Mouse (Mus musculus) spleen, adult 12 weeks (tissue): ENCODE data around the gene Flad1.

Experiments used
- DNase-seq: peaks from one replicate; pipeline ENCODE4 v3.0.0; 2022; ENCODE audit warnings: low spot score

Flad1 gene

DNA sequence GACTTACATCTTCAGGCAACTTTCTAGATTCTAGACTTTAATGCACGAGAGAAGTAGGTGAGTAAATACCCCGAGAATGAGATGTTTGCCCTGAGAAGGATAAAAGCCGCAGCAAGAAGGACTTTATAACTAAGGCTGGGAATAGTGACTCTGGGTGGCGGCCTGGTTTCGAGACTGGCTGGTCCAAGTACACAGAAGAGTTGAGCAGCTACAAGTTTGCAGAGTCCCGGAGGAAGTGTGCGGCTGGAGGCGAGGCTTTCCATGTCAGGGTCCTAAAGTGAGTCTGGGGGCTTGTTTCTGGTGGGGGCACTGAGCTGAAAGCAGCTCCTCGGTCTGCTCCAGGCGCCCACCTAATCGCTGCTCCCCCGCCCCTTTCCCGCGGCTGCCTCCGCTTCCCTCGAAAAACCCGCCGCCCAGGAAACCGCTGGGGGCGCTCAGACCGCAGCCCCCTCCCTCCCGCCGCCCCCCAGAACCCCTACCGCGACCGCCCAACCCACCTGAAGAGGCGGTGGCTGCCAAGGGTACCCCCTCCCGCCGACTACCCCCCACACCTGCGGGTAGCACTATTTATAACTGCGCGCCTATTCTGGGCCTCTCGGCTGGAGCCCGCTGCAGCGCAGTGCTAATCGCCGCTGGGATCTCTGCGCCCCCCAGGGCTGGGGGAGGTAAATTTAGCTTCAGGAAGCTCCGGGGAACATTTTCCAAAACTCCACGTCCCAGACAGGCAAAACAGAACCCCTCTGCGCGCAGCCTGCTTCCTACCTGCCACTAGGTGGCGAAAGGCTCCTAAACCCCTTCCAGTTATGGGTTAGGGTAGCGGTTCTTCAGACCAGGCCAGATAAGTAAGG, 15.6 kb downstream of the Flad1 start:
- DNase-seq: peak; percentile 55

DNA sequence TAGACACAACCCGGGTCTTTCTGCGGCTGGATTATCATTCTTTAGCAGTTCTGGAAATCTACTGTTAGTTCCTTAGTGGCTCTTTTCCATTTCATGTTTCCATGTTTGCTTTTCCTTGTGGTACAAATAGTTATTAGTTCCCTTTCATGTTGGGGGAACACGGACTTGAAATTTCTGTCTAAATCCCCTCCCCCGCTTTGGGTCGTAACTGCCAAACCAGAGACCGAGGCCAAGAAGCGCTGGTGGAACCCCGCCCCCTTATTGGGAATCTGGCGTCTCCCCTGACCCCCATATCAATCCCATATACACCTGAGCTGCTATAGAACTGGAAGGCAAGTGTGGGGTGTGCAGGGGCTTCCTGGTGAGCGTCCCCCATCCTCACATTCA, 16.3 kb downstream of the Flad1 start:
- DNase-seq: no peak

DNA sequence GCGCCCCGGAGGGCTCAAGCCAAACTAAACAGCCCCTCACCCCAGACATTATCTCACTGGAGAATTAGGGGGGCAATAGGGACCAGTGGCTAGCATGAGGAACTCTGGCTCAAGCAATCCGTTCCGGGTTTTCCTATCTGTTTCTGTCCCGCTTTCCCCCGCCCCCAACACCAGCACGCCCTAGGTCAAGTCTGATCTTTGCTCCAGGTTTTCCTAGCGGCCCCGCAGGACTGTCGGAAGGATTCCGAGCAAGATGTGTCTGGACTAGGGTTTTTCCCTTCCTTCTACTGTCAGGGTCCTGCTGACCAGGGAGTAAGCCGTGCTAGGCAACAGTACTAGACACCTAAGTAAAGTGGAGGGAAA, 16.8 kb downstream of the Flad1 start:
- DNase-seq: peak; percentile 54

DNA sequence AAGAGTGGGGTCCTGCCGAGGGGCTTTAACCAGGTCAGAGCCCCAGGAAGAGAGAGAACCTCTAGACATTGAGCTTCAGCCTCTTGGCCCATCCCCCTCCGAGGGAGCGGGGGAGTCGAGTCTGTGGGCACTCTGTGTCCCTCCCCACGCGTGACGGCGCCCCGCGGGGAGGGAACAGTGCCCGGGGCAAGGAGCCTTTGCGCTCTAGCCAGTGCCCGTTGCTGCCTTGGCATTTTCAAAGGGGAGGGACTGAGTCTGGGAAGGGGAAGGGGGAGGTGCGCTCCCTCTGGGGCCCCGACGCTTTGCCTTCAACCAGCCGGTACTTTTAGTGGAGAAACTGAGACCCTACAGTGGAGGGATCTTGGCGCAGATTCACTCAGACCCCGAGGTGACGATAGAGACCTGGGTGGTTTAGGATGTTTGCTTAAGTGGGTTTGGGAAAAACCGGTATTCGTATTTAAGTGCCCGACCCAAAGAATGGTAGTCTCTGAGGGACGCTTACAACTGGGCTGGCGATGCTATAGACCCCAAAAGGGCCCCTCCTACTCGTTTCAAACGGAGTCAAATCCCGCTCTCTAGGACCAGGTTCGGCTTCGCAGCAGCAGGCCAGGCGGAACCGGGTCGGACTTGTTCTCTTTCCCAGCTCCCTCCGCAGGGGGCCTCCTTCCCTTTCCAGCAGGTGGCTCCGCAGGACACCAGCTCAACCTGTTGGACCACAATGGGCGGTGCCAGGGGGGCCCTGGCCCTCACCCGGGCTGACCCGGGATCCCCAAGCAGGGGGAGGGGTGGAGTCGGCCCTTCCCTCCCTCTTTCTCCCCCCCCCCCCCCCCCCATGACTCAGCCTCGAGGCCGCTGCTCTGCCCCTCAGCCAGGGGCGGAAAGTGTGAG, 17.4 kb downstream of the Flad1 start, which contains the start of gene Zbtb7b:
Gene Zbtb7b (minus strand): TSS at position 771 of the 888 bp plus-strand sequence.
- DNase-seq: peak; percentile 46

DNA sequence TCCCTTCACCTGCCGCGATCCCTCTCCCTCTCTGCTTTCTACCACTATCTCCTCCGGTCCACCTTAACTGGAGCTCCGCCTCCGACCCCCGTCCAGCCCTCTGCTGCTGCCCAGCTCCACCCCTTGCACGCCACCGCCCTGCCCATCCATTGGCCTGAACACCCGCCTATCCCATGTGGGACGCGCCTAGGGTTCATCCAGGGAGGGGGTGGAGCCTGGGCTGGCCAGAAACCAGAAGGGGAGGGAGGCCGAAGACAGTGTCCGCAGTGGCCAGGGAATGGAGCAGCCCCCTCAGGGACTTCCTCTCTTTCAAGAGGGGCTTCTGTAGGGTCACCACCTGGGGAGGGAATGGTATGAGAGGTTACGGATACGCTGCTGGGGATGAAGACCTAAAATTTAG, 18.1 kb downstream of the Flad1 start:
- peak; percentile 93 for DNase-seq

DNA sequence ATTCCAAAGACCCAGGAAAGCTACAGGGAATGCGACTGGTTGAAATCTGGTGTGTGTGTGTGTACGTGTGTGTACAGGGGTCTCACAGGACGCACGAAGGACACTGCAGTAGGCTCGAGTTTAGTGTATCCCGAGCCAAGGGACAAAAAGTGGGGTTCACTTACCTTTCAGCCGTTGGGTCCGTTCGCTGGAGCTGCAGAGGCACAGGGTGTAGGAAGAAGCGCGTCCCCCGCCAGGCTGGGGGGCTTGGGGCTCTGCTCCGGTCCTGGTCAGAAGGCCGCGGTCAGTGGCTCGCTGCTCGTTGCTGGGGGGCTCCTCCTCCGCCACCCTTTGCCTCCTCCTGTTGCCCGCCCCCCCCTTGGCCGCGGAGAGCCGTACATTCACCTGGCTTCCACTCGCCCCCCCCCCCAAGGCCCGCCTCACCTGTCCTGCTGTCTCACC, 18.8 kb downstream of the Flad1 start:
- DNase-seq: no peak

DNA sequence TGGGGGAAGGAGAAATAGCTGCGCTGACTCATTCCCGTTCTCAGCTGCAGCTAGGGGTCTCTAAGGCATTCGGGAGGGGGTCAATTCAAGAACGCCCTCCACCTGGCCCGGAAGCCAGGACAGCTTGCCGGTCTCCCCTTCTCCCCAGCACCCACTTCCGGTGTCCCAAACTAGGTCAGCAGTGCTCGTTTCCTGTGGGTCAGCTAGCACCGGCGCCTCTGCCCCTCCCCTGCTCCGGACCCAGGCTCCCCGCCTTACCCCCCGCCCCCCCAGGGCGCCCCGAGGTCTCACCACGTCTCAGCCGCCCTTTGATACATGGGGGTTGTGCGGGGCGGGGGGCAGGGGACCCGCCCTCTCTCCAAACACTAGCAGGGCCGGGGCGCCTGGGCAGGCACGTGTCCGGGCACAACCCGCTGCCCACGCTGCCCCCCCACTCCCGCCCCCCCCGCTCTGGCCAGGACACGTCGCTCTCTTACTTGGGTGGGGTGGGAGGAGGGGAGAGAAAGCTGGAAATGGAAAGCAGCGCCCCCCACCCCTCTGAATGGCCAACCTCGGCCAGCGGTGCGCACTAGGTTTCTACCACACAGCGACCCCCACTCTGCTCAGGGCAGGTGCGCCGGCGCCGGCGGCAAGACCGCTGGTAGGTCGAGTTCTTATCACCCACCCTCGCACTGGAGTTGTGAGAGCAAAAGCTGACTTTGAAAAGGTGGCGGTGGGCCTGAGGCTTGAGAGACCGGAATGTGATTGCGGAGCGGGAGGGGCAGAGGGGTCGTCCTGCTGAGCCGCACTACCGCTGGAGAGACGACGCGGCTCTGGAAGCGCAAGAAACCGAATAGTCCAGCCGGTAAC, 19.8 kb downstream of the Flad1 start:
- DNase-seq: no peak

DNA sequence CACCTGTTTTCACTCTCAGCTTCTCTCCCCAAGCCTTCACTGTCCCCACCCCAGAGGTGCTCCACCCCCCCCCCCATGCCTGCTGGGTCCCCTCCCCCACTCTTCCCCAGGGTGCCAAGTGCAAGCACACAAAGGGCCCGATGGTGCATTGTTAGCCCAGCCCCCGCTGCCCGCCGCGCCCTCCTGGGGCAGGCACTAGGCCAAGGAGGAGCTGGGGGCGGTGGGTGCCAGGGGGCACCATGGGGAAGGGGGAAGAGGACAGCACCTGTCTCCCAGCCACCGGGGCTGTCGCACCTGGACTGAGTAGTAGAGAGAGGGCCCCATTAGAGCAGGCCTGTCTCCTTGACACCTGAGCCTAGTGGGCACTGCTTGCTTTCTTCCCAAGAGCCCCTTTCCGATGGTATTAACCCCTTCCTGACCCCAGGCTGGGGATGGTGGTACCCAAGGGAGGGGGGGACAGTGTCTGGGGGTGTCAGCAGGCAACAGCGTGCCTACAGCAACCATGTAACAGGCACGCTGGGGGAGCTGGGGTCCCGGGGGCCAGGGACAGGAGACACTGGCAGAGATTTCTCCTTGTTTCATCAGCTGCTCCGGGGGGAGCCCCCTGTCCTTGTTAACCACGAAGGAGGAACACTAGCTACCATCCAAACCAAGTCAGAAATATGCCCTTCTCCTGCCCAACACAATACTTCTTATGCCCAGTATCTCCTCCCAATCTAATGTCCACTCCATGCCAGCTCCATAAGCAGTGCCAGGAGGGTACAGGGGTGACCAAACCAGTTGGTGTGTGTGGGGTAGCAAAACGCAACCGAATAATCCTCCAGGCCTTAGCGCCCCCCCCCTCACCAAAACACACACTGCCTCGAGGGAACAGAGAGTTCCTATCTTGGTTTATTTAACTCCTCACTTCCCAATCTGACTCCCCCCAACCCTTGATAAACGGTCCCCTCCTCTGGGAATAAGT, 20.7 kb downstream of the Flad1 start:
- DNase-seq: no peak

DNA sequence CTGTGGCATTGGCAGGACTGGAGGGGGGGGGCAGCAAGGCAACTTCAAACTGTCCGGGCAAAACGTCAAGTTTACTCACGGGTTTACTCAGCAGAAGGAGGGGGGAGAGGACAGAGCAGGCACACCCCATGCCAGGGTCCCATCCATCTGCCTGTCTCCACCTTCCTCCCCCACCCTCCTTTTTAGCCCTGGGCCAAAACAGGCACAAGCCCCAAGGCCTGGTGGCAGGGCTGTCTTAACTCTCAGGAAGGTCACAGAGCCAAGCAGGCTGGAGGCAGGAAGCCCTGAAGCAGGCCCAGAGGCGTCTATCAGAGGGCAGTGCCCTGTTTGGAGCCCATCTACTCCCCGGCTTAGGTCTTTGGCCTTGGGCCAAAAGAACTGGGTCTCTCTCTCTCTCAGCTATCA, 21.6 kb downstream of the Flad1 start:
- no peak for DNase-seq

DNA sequence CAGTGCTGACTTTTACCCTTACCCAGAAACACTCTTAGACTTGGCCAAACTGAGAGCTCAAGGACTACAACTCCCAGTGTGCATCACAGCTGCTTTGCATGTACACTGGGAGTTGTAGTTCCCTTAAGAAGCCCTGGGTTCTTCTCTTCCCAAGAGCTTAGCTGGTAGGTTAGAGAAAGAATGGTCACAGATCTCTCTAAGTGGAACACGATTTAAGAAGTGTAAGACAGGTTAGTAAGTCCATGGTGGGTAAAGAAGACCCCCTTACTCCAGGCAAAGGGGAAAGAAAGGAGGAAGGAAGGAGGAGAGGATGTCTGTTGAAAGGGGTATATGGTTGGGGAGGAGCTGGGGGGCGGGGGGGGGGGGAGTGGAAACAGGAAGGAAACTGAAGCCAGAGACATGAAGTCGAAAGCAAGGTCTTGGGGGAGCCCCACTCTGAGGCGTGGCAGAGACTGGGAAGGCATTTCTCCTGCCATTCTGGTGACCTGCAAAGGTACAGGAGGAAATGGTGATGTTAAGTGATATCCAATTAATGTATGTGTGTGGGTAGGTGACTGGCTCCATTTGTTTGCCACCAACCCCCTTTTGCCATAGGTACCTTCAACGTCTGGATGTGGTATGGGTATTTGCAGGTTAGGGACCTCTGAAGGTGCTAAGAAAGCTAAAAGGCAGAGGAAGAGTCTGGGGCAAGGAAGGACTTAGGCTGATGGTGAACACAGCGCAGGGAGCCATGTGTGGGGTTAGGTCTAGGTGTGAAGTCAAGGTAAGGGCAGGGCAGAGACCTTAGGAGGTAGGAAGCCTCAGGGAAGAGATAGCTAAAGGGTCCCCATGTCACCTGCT, 22.5 kb downstream of the Flad1 start:
- no peak for DNase-seq

DNA sequence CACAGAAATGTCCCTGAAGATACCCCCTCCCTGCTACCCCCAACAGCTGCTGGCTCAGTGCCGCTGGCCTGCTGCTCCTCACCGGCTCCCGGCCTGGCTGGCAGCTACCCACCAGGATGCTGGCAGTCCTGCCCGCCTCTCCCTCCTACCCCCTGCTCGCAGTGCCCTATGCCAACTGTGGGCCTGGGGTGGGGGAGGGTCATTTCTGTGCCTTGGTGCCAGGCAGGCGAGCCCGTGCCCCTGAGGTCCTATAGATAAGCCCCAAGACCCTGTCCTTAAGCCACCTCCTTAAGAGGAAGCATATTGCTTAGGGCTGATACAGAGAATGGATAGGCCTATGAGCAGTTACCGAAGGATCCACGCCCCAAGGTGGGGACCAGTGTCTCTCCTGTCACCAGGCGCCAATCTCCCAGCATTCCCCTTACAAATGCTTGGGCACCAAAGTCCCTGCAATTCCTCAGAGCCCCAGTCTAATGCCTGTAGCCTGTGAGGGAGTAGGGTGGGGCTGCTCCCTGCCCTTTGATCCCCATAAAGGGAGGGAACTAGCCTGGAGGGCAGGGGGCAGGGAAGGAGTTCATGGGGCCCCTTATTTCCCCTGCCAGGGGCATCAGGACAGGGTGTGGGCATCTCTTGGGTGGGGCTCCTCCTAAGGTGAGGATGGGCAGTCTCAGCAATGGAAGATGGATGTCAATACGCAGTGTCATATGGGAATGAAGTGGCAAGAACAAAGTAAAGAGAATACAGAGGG, 23.4 kb downstream of the Flad1 start:
- no peak for DNase-seq

DNA sequence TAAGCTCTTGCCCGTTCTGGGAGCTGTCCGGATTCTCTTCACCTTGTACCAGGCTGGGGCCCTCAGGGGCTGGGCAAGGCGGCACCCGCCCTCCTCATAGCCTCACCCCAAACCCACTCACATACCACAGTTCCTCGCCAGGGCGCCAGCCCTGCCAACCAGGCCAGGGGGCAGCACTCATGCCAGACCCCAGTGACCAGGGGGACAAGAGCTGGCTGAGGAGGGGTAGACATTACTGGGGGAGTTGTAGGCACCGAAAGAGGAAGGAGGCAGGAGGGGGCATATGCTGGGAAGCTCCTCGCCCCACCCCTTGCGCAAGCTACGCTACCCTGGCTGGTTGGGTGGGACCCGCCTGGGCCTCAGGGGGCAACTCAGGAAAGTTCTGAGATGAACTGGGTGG, 24.0 kb downstream of the Flad1 start:
- no peak for DNase-seq

DNA sequence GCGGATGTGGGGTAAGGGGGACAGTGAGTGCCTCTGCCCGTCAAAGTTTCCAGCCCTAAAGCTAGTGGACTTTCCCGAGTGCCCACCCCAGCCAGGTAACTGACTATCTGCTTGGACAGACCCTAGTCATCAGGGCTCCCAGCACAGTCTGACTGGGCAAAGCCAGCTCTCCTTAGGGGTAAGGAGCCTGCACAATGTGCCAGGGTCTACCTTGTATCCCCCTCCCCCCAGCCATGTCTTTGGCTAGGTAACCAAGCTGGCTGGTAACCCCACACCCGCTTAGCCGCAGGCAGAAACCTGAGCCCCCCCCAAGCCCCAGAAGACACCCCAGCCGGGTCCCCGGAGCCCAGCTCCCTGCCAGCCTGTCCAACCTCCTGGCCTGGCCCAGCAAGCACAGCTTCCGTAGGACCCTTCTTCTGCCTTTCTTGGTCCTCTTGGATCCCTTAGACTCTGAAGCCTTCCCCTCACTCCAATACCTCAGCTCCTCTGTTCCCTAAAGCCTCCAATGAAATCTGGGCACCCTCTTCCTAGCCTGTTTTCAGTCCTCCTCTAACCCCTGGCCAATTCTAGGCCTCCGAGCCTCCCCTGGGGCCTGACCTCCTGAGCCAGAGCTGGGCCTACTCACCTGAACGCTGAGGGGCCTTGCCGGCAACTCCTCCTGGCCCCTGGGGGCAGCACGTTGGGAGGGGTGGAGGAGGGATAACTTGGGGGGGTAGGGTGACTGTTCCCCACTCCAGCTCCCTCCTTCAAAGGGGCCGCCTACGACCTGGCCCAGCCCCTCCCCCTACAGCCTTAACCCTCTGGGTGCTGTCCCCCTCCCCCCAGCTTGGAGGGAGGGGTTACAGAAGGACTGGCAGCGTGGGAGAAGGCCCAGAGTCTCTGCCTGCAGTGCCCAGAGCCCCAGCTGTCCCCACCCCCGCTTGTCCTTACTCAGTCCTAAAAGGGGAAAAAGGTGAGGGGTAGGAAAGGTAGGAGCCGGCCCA, 24.9 kb downstream of the Flad1 start:
- no peak for DNase-seq

DNA sequence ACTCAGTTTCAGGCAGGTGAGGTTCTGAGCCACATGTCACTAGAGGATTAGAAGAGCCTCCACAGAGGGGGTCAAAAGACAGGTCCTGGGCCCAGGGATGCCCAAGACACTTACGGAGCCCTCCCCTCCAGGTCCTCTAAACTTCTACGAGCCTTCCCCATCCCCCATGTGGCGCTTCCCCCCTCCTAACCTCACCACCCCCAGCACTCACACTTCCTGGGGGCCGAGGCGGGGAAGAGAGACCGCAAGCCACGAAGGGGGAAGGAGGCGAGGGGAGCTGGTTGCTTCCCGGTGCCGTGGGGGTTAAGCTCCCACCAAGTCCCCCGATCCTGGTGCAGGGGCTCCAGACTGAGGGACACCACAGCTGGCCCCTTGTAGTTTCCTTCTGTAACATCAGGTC, 26.2 kb downstream of the Flad1 start:
- no peak for DNase-seq

DNA sequence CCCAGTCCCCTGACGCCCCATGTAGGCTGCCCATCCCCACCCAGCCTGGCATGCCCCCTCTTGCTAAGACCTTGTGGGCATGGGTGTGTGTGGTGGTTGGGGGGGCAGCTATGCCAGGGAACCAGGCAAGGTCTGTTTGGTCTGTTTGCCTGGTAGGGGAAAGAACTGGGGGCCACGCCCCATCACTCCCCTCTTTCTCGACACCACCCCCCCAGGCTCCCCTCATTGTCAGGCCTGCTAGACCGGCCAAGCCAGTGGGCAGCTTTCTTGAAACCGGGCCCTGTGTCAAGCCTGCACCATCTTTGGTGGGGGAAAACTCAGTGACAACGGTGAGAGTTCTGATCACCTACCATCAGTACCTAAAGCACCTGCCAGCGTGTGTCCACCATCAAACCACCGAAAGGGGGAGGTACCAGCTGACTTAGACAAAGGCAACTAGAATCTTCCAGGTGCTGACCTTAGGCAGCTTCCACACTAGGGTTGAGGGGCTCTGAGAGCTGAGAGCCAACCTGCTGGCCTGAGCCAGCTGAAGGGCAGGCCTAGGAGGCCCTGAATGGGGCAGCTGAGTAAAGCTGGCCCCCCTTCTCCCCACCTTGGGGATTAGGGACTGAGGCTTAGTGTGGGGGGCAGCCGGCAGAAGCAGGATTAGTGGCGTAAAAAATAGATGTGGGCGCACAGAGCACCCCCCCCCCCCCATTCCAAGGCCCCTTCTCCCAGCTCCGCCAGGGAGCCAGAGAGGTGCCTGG, 27.2 kb downstream of the Flad1 start:
- no peak for DNase-seq

DNA sequence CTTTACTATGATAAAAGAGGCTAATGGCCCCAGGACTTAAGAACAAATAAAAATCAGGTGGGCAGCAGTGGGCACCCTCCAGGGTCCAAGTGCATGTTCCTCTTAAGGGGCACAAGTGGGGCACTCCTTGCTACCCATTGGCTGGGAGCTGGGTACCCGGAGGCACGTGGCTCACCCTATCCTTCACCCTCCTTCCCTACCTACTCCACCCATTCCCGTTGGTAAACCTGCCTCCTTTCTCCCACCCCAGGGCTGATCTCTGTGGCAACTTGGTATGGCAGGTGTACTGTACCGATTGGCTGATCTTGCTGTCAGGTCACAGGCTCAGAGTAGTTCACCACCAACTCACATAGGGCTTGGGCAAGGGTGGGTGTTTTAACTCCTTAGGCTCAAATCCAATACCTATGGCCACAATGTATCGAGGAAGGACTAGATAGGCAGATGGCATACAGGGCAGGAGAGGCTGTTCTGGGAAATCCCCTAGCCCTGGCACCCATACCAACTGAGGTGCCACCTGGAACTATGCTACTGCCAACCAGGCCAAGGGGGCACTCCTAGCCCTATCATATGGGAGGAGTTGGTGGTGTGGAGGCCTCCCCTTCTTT, 27.9 kb downstream of the Flad1 start:
- no peak for DNase-seq

DNA sequence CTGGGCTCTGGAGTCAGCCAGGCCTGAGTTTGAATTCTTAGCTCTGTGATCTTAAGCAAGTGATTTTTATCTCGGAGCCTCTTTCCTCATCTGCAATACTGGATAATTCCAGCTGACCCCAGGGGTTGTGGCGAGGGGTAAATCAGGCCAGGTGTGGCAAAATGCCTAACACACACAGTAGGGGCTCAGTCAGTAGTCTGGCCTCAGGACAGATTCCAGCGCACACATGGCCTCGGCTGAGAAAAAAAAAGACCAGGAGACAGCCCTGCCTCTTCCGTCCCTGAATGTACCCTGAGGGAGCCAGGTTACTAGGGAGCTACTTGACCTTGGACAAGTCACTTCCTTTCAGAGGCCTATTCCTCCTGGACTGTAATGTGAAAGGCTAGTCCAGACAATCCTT, 28.7 kb downstream of the Flad1 start:
- no peak for DNase-seq
